Mouse (Mus musculus): Measurements from ENCODE around the gene Ddx17.
A peak's percentile ranks its signal among the peaks of the same experiment; 100 is the strongest.

Ddx17 gene

DNA sequence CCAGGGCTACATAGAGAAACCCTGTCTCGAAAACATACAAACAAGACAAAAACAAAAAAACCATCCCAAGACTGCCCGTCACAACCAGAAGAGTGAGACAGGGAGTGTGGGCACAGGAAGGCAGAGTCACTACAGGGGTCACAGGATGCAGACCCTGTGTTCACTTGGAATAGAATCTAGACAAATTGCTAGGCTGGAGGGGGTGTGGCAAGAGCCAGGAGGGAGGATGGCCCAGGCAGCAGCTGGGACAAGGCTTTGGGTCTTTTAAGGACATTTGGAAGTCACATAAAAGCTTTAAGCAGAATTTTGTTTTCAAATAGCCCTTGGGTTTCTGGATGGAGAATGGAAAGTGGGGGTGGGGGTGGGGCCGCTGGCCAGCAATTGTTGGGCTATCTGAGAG, 28.0 kb downstream of the Ddx17 start:
- DNase-seq (ENCODE audit: low read depth, low spot score): no peak

DNA sequence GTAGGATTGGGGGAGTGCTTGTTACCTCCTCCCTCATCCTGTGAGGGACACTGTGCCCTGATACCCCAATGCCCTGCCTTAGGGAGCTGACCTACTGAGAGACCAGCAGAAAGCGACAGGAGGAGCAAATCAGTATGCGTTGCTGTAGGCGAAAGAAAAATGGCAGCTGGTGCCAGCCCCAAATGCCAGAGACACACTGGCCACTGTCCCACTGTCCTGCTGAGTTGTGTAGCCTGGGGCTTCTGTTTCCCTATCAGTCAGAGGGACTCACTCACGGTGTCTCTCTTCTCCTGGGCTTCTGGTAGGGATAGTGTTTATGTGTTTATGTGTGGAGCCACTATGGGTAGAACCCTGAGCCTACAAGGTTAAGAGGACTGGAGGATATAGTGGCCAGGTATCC, 28.8 kb downstream of the Ddx17 start:
- no peak for DNase-seq (ENCODE audit: low read depth, low spot score)

DNA sequence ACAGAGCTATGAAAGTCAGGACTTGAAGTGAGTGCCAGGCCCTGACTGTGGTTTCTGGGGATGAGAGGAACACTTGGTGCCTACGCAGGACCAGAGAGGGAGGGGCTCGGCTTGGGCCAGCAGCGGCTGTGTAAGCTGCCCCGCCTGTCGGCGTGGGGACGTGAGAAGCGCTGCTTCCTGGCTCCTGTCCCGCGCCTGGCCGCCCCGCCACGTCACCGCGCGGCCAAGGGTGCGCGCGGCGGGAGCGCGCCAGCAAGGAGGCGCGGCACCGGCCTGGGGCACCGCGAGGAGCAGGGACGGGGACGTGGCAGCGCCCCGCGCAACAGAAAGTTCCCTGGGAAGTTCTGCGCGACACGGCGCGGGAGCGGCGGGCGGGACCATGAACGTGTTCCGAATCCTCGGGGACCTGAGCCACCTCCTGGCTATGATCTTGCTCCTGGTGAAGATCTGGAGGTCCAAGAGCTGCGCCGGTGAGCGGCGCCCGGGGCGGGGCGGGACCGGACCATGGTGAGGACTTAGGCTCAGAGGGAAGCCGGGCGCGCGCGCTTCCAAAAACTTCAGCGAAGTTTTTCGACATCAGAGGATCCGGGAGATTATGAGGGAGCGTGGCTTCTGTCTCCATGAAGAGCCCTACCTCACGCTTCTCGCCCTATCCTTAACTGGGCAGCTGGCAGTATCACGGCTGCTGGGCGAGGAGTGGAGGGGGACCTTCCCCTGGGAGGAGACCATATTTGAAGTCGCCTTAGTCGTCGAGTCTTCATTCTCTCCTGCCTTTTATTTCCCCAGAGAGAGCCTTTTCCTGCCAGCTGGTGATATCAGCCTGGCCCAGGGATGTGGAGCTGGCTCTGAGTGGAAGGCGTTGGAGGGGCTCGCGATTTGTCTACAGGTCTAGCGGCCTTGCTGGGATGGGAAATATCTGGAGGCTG, 30.1 kb downstream of the Ddx17 start, which contains the start of gene Kdelr3:
Kdelr3 (plus strand) TSS at position 241 of the 926 bp plus-strand sequence.
- DNase-seq (ENCODE audit: low read depth, low spot score): peak; percentile 55

DNA sequence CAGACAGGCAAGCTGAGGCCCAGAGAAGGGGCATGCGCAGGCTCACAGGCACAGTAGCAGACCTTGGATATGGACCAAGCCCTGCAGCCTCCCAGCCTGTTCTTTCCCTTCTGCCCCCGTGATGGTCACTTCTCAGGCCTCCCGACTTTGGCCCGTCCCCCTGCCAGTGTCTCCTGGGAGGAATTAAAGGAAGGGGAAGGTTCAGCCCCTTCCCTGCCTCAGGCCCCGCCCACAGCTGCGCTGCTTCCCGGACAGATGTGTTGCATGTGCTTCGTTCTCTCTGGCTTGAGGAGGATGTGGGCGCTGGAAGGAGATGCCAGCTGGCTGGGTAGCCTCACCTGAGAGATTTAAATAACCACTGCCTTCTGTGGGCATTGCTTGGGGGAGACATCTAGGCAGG, 32.6 kb downstream of the Ddx17 start:
- DNase-seq (ENCODE audit: low read depth, low spot score): no peak

DNA sequence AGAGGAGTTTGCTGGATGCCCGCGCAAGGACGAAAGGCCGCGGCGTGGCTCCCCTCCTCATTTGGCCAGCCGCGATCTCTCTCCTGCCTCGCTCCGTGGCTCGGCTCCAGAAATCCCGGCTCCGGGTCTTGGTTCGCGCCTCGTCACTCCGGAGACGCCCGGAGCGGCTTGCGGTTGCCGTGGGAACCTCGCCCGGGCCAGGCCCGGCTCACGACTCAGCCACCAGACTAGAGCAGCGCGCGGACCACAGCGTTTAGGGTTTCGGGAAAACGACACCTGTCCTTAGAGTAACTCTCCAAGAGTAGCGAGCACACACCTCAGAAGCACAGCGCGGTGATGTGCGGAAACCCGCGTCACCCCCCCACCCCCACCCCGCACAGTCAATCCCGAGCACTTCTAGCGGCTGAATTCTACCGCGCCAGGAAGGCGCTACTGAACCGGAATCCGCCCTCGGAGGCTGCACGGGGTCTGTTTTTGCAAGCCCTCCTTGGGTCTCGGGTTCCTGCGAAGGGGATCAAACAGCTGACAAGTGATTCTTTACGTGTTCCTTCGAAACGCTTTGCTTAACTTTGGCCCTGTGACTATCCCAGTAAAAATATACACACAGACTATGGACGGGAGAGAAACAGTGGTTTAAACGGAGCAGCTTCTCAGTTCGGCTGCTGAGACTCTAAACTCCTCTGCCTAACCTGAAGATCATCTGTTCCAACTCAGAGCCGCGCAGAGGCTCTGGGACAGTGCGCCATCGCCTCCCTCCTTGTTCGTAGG, 34.8 kb downstream of the Ddx17 start:
- DNase-seq (ENCODE audit: low read depth, low spot score): peak; percentile 32

DNA sequence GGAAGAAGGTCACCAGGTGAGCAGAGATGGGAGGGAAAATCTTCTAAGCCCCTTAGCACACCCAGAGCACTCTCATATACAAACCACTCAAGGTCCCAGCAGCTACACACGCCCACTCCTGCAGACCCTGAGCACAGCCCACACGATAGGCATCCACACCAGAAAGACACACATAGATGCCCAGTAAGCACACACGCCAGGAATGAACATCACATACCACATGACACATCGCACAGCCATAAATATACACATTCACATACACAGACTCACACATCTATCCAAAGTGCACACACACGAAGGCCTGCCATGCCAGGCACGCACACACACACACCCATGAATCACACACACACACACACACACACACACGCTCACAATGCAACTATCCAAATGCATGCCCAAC, 36.1 kb downstream of the Ddx17 start:
- no peak for DNase-seq (ENCODE audit: low read depth, low spot score)

DNA sequence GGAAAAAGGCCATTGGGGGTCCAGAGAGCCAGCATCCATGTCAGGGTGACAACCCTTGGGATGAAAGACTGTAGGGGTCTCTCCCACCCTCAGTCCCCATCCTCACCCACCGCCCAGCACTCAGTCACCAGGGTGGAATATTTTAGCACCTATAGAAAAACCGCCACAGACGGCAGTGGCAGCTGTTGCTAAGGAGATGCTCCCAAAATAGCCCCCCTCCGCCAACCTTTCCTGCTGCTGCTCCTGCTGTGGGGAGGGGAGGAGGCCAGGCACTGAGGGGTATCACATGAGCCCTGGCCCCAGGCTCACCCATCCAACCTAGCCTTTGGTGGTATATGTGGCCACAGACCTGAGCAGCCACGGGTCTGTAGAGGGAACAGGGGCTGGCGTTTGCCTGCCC, 36.5 kb downstream of the Ddx17 start:
- no peak for DNase-seq (ENCODE audit: low read depth, low spot score)

DNA sequence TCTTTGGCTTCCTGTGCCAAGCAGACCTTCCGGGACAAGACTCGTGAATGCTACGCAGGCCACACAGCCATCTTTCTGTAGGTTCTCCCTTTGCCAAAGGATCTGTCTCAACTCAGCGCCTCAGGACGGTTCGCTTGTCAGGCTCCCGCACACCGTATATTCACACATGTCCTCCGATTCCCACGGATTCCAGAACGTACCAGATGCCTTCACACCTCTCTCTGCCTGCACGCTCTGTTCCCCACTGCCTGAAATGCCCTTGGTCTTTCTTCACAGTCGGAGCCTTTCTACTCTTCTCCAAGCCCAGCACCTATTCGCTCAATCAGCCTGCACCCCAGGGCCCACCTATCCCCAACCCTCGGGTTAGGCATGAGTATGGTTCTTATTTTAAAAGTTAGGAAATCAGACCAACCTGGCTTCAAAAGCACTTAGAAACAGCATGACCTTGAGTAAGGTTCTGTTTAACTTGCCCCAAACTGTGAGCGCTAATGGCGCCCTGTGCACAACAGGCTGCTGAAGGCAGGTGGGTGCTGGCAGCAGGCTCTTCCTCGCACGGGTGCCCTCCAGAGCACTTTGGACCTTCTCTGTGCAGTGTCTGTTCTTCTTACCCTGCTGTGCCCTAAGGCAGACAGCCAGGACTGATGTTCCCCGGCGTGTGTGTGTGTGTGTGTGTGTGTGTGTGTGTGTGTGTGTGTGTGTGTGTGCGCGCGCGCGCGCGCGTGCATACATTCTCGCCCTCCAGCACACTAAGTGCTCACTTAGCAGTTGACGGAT, 39.3 kb downstream of the Ddx17 start:
- DNase-seq (ENCODE audit: low read depth, low spot score): no peak

DNA sequence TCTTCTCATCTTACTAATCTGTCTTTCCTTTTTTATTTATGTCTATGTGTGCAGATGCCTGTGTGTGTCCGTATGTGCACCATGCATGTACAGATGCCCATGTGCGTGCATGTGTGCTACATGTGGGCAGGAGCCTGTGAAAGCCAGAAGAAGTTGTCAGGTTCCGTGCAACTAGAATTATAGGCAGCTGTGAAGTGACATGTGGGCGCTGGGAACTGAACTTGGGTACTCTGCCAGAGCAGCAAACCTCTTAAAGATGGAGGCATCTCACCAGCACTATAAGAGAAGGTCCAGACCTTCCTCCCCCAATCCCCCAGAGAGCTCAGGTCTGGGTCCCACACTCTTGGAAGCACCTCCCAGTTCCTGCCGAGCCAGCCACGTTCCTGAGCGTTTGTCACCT, 40.1 kb downstream of the Ddx17 start:
- DNase-seq (ENCODE audit: low read depth, low spot score): no peak

DNA sequence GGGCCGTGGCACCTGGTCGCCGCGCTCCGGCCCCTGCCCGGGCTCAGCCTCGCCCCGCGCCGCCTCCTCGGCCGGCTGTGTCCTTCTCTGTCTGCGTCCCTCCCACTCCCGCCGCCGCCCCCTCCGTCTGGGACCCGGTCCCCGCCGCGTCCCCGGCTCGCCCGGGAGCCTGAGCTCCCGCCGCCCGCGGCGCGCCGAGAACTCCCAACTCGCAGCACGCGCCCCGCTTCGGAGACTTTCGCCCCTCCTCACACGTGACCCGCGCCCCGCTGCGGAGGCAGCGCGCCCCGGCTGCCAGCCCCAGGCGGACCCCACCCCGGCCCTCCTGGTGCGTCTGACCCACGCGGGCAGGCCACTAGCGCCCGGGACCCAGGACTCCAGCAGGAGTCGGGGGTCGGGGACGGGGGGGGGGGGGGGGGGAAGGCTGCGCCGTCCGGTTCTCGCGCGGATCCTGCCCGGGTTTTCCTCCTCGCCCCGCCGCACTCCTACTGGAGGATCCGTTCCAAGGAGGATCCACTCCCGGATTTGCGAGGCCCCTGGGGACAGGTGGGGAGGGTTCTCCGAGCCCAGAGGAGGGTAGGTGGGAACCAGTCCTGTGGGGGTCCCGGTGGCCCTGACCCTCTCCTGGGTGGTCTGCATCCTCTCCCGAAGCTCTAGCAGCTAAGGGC, 40.8 kb downstream of the Ddx17 start:
- DNase-seq (ENCODE audit: low read depth, low spot score): no peak

DNA sequence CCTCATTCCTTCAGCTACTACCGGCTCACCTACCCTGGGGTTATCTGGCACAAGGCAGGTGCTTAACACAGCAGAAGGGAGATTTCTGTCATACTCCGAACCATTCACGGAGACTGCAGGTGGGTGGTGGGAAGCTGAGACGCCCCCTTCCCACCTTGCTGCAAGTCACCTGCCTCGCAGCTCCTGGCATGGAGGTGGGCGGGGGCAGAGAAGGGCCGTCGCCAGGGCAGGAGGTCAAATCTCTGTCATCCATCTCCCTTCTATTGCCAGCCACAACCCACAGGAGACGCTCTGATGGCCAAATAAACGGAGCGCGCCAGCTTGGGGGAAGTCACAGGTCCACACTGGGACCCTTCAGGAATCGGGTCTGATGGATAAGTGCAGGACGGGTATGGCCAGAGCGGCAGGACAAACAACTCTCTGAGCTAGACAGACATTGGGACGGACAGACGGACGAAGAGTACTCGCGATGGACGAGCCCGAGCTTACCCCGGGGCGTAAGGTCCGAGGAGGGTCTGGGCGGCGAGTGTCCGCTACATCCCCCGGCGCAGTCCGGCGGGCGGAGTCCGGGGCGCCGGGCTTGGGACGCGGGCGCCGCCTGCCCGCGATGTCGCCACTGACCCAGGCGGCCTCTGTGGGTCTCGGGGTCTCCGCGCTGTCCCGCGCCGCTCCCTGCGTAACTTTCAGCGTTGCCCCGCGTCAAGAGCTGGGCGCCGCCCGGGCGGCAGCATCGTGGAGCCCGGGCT, 41.7 kb downstream of the Ddx17 start, which contains the start of gene Kcnj4:
Kcnj4 (minus strand) TSS at position 535 of the 746 bp plus-strand sequence.
- no peak for DNase-seq (ENCODE audit: low read depth, low spot score)

DNA sequence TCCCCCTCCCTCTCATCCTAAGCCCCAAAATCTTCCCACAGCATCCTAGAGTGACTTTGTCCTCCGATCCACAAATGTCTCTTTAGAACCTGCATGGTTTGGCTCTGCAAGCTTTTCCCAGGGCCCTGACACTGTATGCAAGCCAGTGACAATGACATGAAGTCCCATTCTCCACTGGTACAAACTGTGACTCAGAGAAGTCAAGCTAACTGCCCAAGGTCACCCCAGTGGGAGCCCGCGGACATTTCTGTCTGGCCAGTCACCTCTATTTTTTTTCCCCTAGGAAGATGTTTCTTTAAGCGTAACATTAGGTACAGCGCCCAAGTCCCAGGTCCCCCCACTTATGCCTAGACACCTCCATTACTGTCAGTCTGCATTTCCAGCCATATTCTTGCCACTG, 43.1 kb downstream of the Ddx17 start:
- DNase-seq (ENCODE audit: low read depth, low spot score): no peak

DNA sequence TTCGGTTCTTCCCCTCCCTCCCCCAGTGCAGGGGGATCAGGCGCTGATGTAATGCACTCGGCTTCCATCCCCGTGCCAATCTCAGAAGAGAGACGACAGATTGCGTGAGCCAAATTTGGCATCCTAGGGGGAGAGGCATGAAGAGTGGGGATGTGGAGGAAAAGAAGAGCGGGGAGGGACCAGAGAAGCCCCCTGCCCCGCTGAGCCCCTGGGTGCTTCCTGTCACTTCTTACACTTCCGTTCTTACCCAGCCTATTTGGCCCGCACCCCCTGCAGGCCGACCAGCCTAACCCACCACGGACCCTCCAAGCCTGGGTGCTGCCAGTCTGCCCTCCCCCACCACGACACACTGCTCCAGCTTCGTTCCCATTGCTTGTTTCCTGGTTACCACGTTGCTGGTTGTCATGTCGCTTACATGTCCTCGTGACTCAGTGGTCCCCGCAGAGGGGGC, 43.6 kb downstream of the Ddx17 start:
- no peak for DNase-seq (ENCODE audit: low read depth, low spot score)

DNA sequence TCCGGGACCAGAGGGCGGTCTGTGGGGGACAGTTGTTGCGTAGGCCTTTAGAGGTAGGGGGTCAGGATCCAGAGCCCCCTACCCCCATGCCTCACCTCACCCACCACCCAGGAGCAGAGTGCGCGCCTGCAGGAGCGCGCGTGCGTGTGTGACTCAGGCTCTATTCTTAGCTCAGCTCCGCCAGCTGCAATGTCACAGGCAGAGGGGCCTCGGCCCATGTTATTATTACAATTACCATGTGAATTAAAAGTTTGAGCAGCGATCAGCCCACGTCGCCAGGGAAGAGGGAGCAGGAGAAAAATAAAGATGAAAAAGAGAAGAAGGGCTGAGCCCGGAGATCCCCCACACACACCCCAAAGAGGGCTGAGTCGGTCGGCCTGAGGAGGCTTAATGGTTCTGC, 46.4 kb downstream of the Ddx17 start:
- no peak for DNase-seq (ENCODE audit: low read depth, low spot score)

DNA sequence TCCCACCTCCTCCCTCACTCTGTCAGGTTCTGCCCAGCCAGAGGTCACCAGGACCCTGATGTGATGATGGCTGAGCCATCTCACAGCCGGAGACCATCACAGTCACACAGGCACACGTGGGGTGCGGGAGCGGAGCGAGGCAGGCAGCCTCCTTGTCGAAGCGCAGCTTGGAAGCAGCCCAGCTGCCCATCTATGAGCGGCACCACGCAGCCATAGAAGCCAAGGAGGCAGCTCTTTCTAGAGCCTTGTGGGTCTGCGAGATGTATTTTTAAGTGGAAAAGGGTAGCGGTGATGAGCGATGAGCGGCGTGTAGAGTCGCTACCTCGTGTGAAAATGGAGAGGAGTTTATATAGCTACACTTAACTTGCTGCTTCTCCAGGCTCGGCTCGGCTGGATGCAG, 53.0 kb downstream of the Ddx17 start:
- no peak for DNase-seq (ENCODE audit: low read depth, low spot score)

DNA sequence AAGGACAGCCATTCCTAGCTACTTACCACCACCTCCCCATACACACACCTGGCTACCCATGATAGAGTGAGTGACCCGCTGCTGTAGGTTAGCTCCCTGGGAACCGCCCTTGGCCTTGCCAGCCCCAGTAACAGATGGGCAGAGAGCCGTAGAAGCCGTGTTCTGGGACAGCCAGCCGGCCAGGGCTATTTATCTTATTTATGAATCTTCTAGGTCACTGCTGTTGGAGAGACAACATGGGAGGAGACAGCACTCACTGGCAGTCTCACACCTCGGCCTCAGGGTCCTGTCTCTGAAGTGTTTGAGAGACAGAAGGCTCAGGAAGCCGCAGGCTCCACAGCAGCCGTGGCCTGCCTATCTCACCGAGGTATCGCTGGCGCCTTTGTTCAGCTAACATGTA, 57.1 kb downstream of the Ddx17 start:
- DNase-seq (ENCODE audit: low read depth, low spot score): no peak

DNA sequence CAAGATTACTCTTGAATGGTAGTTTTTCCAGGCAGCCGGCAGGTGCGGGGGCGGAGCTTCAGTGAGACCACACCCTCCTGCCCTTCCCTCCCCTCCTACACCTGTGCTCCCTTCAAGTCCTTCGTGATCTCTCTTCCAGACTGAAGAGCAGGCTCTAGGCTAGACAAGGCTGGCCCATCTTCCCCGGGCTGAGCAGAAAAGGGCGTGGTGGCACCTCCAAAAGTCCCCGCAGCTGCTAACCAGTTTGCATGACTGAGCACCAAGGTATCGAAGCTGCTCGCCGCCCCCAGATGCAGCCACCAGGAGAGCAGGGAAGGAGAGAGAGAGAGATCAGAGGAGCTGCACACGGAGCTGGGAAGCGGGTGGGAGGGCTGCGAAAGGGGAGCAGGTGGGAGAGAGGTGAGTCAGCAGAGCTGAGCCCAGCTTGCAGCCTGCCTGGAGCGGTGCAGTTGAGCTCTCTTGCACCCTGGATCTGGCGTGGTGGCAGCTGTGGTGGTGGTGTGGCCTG, 65.3 kb downstream of the Ddx17 start:
- DNase-seq (ENCODE audit: low read depth, low spot score): no peak
